Mouse (Mus musculus) bone marrow, adult 2 months (tissue): ENCODE results near the gene Ndrg3.

Source experiments
- CTCF ChIP-seq: fragments of 200-500 bp; IDR thresholded peaks from 2 replicates; pipeline ENCODE4 v1.5.1; 2011; ENCODE audit warnings: low read length, control low read depth; ENCODE audit not compliant: control insufficient read depth, insufficient read depth
- POLR2A ChIP-seq: fragments of 200-500 bp; IDR thresholded peaks from 2 replicates; pipeline ENCODE4 v1.6.1; 2011; ENCODE audit warnings: low read depth, mild to moderate bottlenecking, control low read depth, low read length, borderline replicate concordance; ENCODE audit not compliant: control insufficient read depth

GRCm38 (mm10) chr2:156913191-156913590 is 78.7 kb downstream of the Ndrg3 start:
- TF ChIP-seq CTCF (no peak), POLR2A (no peak)
